Mouse (Mus musculus) liver, adult 2 months (tissue): ENCODE data around the gene Gls2. TPM values are rescaled to one million over a fixed set of nuclear protein-coding genes. Genes with fewer than 3 reads are reported as not detected.

Source experiments
- DNase-seq: peaks from one replicate; pipeline ENCODE4 v3.0.0-alpha.2; 2011; ENCODE audit warnings: low read depth, low spot score; ENCODE audit errors: extremely low read depth
- H3K27ac ChIP-seq: fragments of 200-500 bp; replicated peaks from 2 replicates; pipeline ENCODE4 v1.5.1; 2012; ENCODE audit warnings: low read depth, mild to moderate bottlenecking, control low read depth, inconsistent platforms, low read length; ENCODE audit not compliant: insufficient read depth
- H3K27me3 ChIP-seq: fragments of 200-500 bp; 2 replicates; pipeline ENCODE4 v1.6.1; 2012; ENCODE audit warnings: mild to moderate bottlenecking, moderate library complexity, low read length, inconsistent platforms; ENCODE audit not compliant: control insufficient read depth, insufficient read depth
- H3K36me3 ChIP-seq: fragments of 200-500 bp; 2 replicates; pipeline ENCODE4 v1.6.1; 2012; ENCODE audit warnings: low read length, inconsistent platforms; ENCODE audit not compliant: control insufficient read depth, insufficient read depth
- H3K4me1 ChIP-seq: fragments of 200-500 bp; 2 replicates; pipeline ENCODE4 v1.6.1; 2011; ENCODE audit warnings: low read length; ENCODE audit not compliant: control insufficient read depth, insufficient read depth
- H3K4me3 ChIP-seq: fragments of 200-500 bp; 2 replicates; pipeline ENCODE4 v1.5.1; 2011; ENCODE audit warnings: low read depth, mild to moderate bottlenecking, control low read depth, low read length, moderate library complexity; ENCODE audit not compliant: insufficient read depth
- H3K79me2 ChIP-seq: fragments of 200-500 bp; 2 replicates; pipeline ENCODE4 v1.6.1; 2012; ENCODE audit warnings: inconsistent platforms, mild to moderate bottlenecking, low read length, moderate library complexity; ENCODE audit not compliant: control insufficient read depth, insufficient read depth
- H3K9ac ChIP-seq: fragments of 200-500 bp; 2 replicates; pipeline ENCODE4 v1.6.1; 2012; ENCODE audit warnings: low read depth, mild to moderate bottlenecking, control low read depth, inconsistent platforms, low read length
- CTCF ChIP-seq: fragments of 200-500 bp; IDR thresholded peaks from 2 replicates; pipeline ENCODE4 v1.5.1; 2011; ENCODE audit warnings: low read depth, low read length, control low read depth
- POLR2A ChIP-seq: fragments of 200-500 bp; IDR thresholded peaks from 2 replicates; pipeline ENCODE4 v1.6.1; 2011; ENCODE audit warnings: low read length, control low read depth; ENCODE audit not compliant: insufficient read depth; ENCODE audit errors: extremely low read depth
- WGBS: fragments of 180-500 bp; shearing (Covaris S2); methylation state at CpG from one replicate; pipeline ENCODE4 v1.1.7; 2018; 5-methylcytosine and 5-hydroxymethylcytosine counted together
- polyA plus RNA-seq: library from polyadenylated mRNA; depleted of rRNA; stranded (reverse); fragments of >200 nt; gene quantifications from 2 replicates; pipeline ENCODE4 v1.2.3, GENCODE M21; 2012
- total RNA-seq: library from RNA; depleted of rRNA; stranded (reverse); fragments of >200 nt; gene quantifications from 2 replicates; pipeline ENCODE4 v1.2.3, GENCODE M21; 2014

Gene Gls2
- total and polyA plus RNA-seq, 2 experiments, result 485 to 1,667 TPM

GRCm38 (mm10) chr10:128225538-128225937 is 31.3 kb downstream of the Gls2 start, which contains the start of gene Mip:
Mip (plus strand) TSS chr10:128225838.
- H3K27me3 ChIP-seq, result no peaks in the 10 kb centered on the region
- WGBS, result 82% methylated on average over 4 of the region's 4 CpGs
- H3K27ac ChIP-seq, result no peak within 1 kb of the TSS
- H3K9ac ChIP-seq, result no peak within 1 kb of the TSS
- no peak within 1 kb of the TSS for H3K4me3 ChIP-seq
- TF ChIP-seq POLR2A, result no peak
- no peak for TF ChIP-seq CTCF
- no peaks in the 10 kb centered on the region for H3K36me3 ChIP-seq
- no peaks in the 10 kb centered on the region; the same call in 1 of the 2 replicates for H3K4me1 ChIP-seq
- H3K79me2 ChIP-seq, result no peaks in the 10 kb centered on the region
- DNase-seq, result no peak

GRCm38 (mm10) chr10:128227592-128227991 is 33.3 kb downstream of the Gls2 start:
- DNase-seq, result no peak
- H3K4me3 ChIP-seq, result no peak overlapping the region
- no peaks in the 10 kb centered on the region for H3K36me3 ChIP-seq
- no peaks in the 10 kb centered on the region for H3K27me3 ChIP-seq
- no peak overlapping the region for H3K27ac ChIP-seq
- H3K79me2 ChIP-seq, result no peaks in the 10 kb centered on the region
- WGBS, result 80% methylated on average over 9 of the region's 9 CpGs
- H3K9ac ChIP-seq, result no peak overlapping the region
- H3K4me1 ChIP-seq, result no peaks in the 10 kb centered on the region
- TF ChIP-seq CTCF (no peak), POLR2A (no peak)

GRCm38 (mm10) chr10:128228009-128228408 is 33.8 kb downstream of the Gls2 start:
- TF ChIP-seq CTCF (no peak), POLR2A (no peak)
- no peak for DNase-seq
- Histone ChIP-seq H3K9ac (no peak overlapping the region), H3K4me3 (no peak overlapping the region), H3K27me3 (no peaks in the 10 kb centered on the region), H3K36me3 (no peaks in the 10 kb centered on the region), H3K4me1 (no peaks in the 10 kb centered on the region), H3K27ac (no peak overlapping the region), H3K79me2 (no peaks in the 10 kb centered on the region)
- 94% methylated on average over 8 of the region's 8 CpGs for WGBS

GRCm38 (mm10) chr10:128230582-128230981 is 36.3 kb downstream of the Gls2 start:
- DNase-seq, result no peak
- no peaks in the 10 kb centered on the region for H3K36me3 ChIP-seq
- no peak overlapping the region for H3K27ac ChIP-seq

GRCm38 (mm10) chr10:128231146-128231545 is 36.9 kb downstream of the Gls2 start:
- H3K36me3 ChIP-seq, result no peaks in the 10 kb centered on the region
- TF ChIP-seq CTCF, result no peak
- TF ChIP-seq POLR2A, result no peak
- H3K27me3 ChIP-seq, result no peaks in the 10 kb centered on the region
- no peak for DNase-seq
- no peaks in the 10 kb centered on the region for H3K4me1 ChIP-seq
- H3K4me3 ChIP-seq, result no peak overlapping the region
- H3K79me2 ChIP-seq, result no peaks in the 10 kb centered on the region
- whole genome bisulfite sequencing, result 11% methylated on average over 5 of the region's 5 CpGs
- no peak overlapping the region for H3K9ac ChIP-seq
- H3K27ac ChIP-seq, result no peak overlapping the region

More at GRCm38 (mm10) chr10:128230582-128230981, 36.3 kb downstream of the Gls2 start:
- no peaks in the 10 kb centered on the region for H3K4me1 ChIP-seq
- no peaks in the 10 kb centered on the region for H3K79me2 ChIP-seq
- H3K4me3 ChIP-seq, result no peak overlapping the region
- 87% methylated on average over 12 of the region's 12 CpGs for WGBS
- TF ChIP-seq CTCF, result no peak
- no peak for TF ChIP-seq POLR2A
- no peaks in the 10 kb centered on the region for H3K27me3 ChIP-seq
- no peak overlapping the region for H3K9ac ChIP-seq

- Histone ChIP-seq H3K4me1 (no peaks in the 10 kb centered on the region), H3K36me3 (no peaks in the 10 kb centered on the region), H3K9ac (peak within 1 kb of the TSS; percentile 93), H3K79me2 (no peaks in the 10 kb centered on the region), H3K27ac (peak within 1 kb of the TSS; percentile 97), H3K27me3 (no peaks in the 10 kb centered on the region), H3K4me3 (peak within 1 kb of the TSS; percentile 82)
- TF ChIP-seq POLR2A, result peak; percentile 68
- no peak for TF ChIP-seq CTCF
- under 1% methylated on average over 58 of the region's 58 CpGs for WGBS
- DNase-seq, result peak; percentile 74
These were observed 37.6 kb downstream of the Gls2 start, which contains the start of gene Timeless for GRCm38 (mm10) chr10:128231697-128232419. Timeless (plus strand) TSS chr10:128232065.
